Mouse (Mus musculus) yolk sac, embryonic 10.5 days (tissue): Measurements from ENCODE around the gene Slc39a3.
A peak's percentile ranks its signal among the peaks of the same experiment; 100 is the strongest.

ENCODE experiments used
- DNase-seq: peaks from one replicate; pipeline ENCODE4 v3.0.0-alpha.2; 2017; ENCODE audit warnings: low spot score

Slc39a3 gene

GRCm38 (mm10) chr10:80984223-80984622 is 53.0 kb downstream of the Slc39a3 start:
- no peak for DNase-seq

- no peak for DNase-seq
Observed at GRCm38 (mm10) chr10:80982381-80982780, 54.8 kb downstream of the Slc39a3 start.

- peak; percentile 3 for DNase-seq
Observed at GRCm38 (mm10) chr10:80981564-80982112, 55.6 kb downstream of the Slc39a3 start.
